Mouse (Mus musculus): Measurements from ENCODE around the gene Fam196b. TPM values are rescaled to one million over a fixed set of nuclear protein-coding genes. Genes with fewer than 3 reads are reported as not detected.

The Fam196b gene
- polyA plus RNA-seq, 1 experiment from 2014 or later = 2.0 TPM

DNA sequence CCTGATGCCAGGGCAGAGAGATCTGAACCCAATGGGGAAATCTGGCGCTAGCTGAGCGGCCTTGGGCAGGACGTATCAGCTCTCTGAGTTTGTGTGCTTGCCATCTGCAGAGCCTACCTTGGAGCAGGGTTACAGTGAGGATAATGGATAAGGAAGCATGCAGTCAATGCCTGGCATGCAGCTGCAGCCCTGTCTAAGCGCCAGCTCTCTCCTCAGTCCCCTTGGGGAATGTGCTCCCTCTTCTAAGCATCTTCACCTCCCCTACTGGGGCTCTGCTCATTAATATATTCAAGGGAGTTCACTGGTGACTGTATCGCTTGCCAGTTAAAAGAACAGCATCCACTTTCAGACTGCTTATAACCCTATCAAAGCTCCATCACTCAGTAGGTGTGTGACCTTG is 29.7 kb downstream of the Fam196b start:
- peak; percentile 79 for ATAC-seq (ENCODE audit: low read depth)
- no peak overlapping the region for H3K4me2 ChIP-seq (ENCODE audit: low read depth, low read length)
- H3K36me3 ChIP-seq (ENCODE audit: control insufficient read depth, insufficient read depth, low read length) = no peaks in the 10 kb centered on the region
- no peaks in the 10 kb centered on the region for H3K27me3 ChIP-seq (ENCODE audit: control insufficient read depth, insufficient read depth, low read length)
- no peak overlapping the region for H3K4me3 ChIP-seq (ENCODE audit: low read depth, low read length)
- H3K9me3 ChIP-seq (ENCODE audit: control insufficient read depth, low read length) = no peaks in the 10 kb centered on the region
- peaks cover 18% of the 10 kb centered on the region for H3K4me1 ChIP-seq (ENCODE audit: control insufficient read depth, insufficient read depth, low read length)
- H3K9ac ChIP-seq (replicated peaks; ENCODE audit: low read depth, low read length) = no peak overlapping the region
- peak overlapping the region; percentile 62 for H3K27ac ChIP-seq (ENCODE audit: low read depth, low read length)
- WGBS = 25% methylated on average over 5 of the region's 5 CpGs

- no peak overlapping the region for H3K27ac ChIP-seq (ENCODE audit: low read depth, low read length)
- H3K4me1 ChIP-seq (ENCODE audit: control insufficient read depth, insufficient read depth, low read length) = peaks cover 13% of the 10 kb centered on the region; the same call in 1 of the 2 replicates
- no peak overlapping the region for H3K4me3 ChIP-seq (ENCODE audit: low read depth, low read length)
- no peak overlapping the region for H3K9ac ChIP-seq (replicated peaks; ENCODE audit: low read depth, low read length)
- H3K36me3 ChIP-seq (ENCODE audit: control insufficient read depth, insufficient read depth, low read length) = no peaks in the 10 kb centered on the region
- peak; percentile 38; the same call in 1 of the 2 replicates for ATAC-seq (ENCODE audit: low read depth)
- WGBS = 34% methylated on average over 4 of the region's 4 CpGs
- no peak overlapping the region for H3K4me2 ChIP-seq (ENCODE audit: low read depth, low read length)
- no peaks in the 10 kb centered on the region for H3K27me3 ChIP-seq (ENCODE audit: control insufficient read depth, insufficient read depth, low read length)
- no peaks in the 10 kb centered on the region for H3K9me3 ChIP-seq (ENCODE audit: control insufficient read depth, low read length)
Measured at GRCm38 (mm10) chr11:34348287-34348918, 33.8 kb downstream of the Fam196b start.

- no peak overlapping the region for H3K4me3 ChIP-seq (ENCODE audit: low read depth, low read length)
- no peak overlapping the region for H3K27ac ChIP-seq (ENCODE audit: low read depth, low read length)
- no peak overlapping the region for H3K9ac ChIP-seq (replicated peaks; ENCODE audit: low read depth, low read length)
- no peak for ATAC-seq (ENCODE audit: low read depth)
- no peaks in the 10 kb centered on the region for H3K36me3 ChIP-seq (ENCODE audit: control insufficient read depth, insufficient read depth, low read length)
- H3K4me1 ChIP-seq (ENCODE audit: control insufficient read depth, insufficient read depth, low read length) = peaks cover 2% of the 10 kb centered on the region; the same call in 1 of the 2 replicates
- no peak overlapping the region for H3K4me2 ChIP-seq (ENCODE audit: low read depth, low read length)
- H3K27me3 ChIP-seq (ENCODE audit: control insufficient read depth, insufficient read depth, low read length) = no peaks in the 10 kb centered on the region
- H3K9me3 ChIP-seq (ENCODE audit: control insufficient read depth, low read length) = no peaks in the 10 kb centered on the region
- 57% methylated on average over 10 of the region's 10 CpGs for WGBS
Measured at GRCm38 (mm10) chr11:34349453-34350056, 34.9 kb downstream of the Fam196b start.

DNA sequence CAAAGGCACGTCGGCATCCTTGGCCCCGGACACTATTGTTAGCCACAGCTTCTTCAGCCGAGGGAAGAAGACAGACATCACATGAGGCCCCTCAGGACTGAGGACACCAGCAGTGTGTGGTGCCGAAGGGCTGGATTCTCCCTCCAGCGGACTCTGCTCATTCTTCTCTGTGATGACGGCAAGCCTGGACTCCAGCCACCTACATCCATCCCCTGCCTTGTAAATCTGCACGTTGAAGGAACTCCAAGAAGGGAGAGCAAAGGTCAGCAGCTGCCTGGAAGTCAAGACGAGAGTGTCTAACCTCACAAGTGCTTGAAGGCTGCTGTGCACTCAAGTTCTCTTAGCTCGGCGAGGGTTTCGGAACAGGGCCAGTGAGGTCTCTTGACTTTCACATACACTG is 40.8 kb downstream of the Fam196b start:
- 66% methylated on average over 12 of the region's 12 CpGs for WGBS
- Histone ChIP-seq H3K9me3 (ENCODE audit: control insufficient read depth, low read length) (no peaks in the 10 kb centered on the region), H3K4me2 (ENCODE audit: low read depth, low read length) (no peak overlapping the region), H3K9ac (replicated peaks; ENCODE audit: low read depth, low read length) (no peak overlapping the region), H3K27me3 (ENCODE audit: control insufficient read depth, insufficient read depth, low read length) (no peaks in the 10 kb centered on the region), H3K4me3 (ENCODE audit: low read depth, low read length) (no peak overlapping the region), H3K27ac (ENCODE audit: low read depth, low read length) (no peak overlapping the region), H3K4me1 (ENCODE audit: control insufficient read depth, insufficient read depth, low read length) (no peaks in the 10 kb centered on the region), H3K36me3 (ENCODE audit: control insufficient read depth, insufficient read depth, low read length) (no peaks in the 10 kb centered on the region)
- ATAC-seq (ENCODE audit: low read depth) = 0 out of 2 replicates have a peak, but pooled peaks have one; percentile 42

DNA sequence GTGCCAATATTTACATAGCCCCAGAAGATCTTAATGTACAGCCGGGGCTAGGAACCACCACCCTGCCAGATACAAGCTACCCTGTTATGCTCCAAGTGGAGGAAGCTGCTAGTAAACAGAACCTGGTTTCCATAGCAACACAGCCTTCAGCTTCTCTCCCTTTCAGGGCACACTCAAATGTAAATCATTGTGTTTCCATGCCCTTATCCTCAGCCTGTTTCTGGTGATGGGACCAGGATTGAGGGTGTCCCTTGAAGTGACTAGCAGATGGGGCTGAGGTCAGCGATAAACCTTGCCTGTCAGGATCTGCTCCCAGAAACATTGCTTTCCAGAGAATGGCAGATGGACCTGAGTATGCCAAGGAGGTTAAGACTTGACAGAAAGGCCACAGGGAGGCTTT is 41.5 kb downstream of the Fam196b start:
- Histone ChIP-seq H3K36me3 (ENCODE audit: control insufficient read depth, insufficient read depth, low read length) (no peaks in the 10 kb centered on the region), H3K9me3 (ENCODE audit: control insufficient read depth, low read length) (no peaks in the 10 kb centered on the region), H3K4me3 (ENCODE audit: low read depth, low read length) (no peak overlapping the region), H3K4me1 (ENCODE audit: control insufficient read depth, insufficient read depth, low read length) (no peaks in the 10 kb centered on the region), H3K27me3 (ENCODE audit: control insufficient read depth, insufficient read depth, low read length) (no peaks in the 10 kb centered on the region), H3K9ac (replicated peaks; ENCODE audit: low read depth, low read length) (no peak overlapping the region), H3K4me2 (ENCODE audit: low read depth, low read length) (no peak overlapping the region), H3K27ac (ENCODE audit: low read depth, low read length) (no peak overlapping the region)
- WGBS = 38% methylated on average over 2 of the region's 2 CpGs
- peak; percentile 50; the same call in 1 of the 2 replicates for ATAC-seq (ENCODE audit: low read depth)

- no peak overlapping the region for H3K27ac ChIP-seq (ENCODE audit: low read depth, low read length)
- WGBS = 89% methylated on average over 4 of the region's 4 CpGs
- no peaks in the 10 kb centered on the region for H3K27me3 ChIP-seq (ENCODE audit: control insufficient read depth, insufficient read depth, low read length)
- H3K9me3 ChIP-seq (ENCODE audit: control insufficient read depth, low read length) = no peaks in the 10 kb centered on the region
- no peak for ATAC-seq (ENCODE audit: low read depth)
- no peak overlapping the region for H3K9ac ChIP-seq (replicated peaks; ENCODE audit: low read depth, low read length)
- no peaks in the 10 kb centered on the region for H3K36me3 ChIP-seq (ENCODE audit: control insufficient read depth, insufficient read depth, low read length)
- no peak overlapping the region for H3K4me3 ChIP-seq (ENCODE audit: low read depth, low read length)
- no peaks in the 10 kb centered on the region for H3K4me1 ChIP-seq (ENCODE audit: control insufficient read depth, insufficient read depth, low read length)
- H3K4me2 ChIP-seq (ENCODE audit: low read depth, low read length) = no peak overlapping the region
Measured at GRCm38 (mm10) chr11:34372224-34372623, 57.6 kb downstream of the Fam196b start.

GRCm38 (mm10) chr11:34375557-34375956 is 60.9 kb downstream of the Fam196b start:
- Histone ChIP-seq H3K4me3 (ENCODE audit: low read depth, low read length) (no peak overlapping the region), H3K36me3 (ENCODE audit: control insufficient read depth, insufficient read depth, low read length) (no peaks in the 10 kb centered on the region), H3K4me2 (ENCODE audit: low read depth, low read length) (no peak overlapping the region), H3K4me1 (ENCODE audit: control insufficient read depth, insufficient read depth, low read length) (peaks cover 9% of the 10 kb centered on the region; the same call in 1 of the 2 replicates), H3K27me3 (ENCODE audit: control insufficient read depth, insufficient read depth, low read length) (no peaks in the 10 kb centered on the region), H3K9ac (replicated peaks; ENCODE audit: low read depth, low read length) (no peak overlapping the region), H3K9me3 (ENCODE audit: control insufficient read depth, low read length) (no peaks in the 10 kb centered on the region), H3K27ac (ENCODE audit: low read depth, low read length) (no peak overlapping the region)
- WGBS = 85% methylated on average over 1 of the region's 1 CpGs
- ATAC-seq (ENCODE audit: low read depth) = no peak

DNA sequence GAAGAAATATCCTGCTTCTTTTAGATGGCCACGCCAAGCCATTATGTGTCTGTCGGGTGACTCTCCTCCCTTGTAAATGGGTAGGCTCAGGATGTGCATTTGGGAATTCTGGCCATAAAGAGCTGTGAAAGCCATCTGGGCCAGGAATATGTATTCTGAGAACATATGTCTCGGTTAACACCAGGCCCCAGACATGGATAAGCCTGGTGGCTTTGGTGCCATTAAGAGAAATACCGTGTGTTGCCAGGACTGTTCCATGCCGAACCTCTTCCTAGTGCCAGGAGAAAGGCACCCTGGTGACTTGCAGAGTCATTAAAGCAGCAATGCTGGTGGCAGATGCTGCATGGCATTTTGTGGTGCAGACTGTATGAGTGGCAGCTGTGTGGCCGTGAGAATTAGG is 63.0 kb downstream of the Fam196b start:
- WGBS = 34% methylated on average over 6 of the region's 6 CpGs
- Histone ChIP-seq H3K36me3 (ENCODE audit: control insufficient read depth, insufficient read depth, low read length) (no peaks in the 10 kb centered on the region), H3K9me3 (ENCODE audit: control insufficient read depth, low read length) (no peaks in the 10 kb centered on the region), H3K4me3 (ENCODE audit: low read depth, low read length) (no peak overlapping the region), H3K27me3 (ENCODE audit: control insufficient read depth, insufficient read depth, low read length) (no peaks in the 10 kb centered on the region), H3K9ac (replicated peaks; ENCODE audit: low read depth, low read length) (no peak overlapping the region), H3K4me2 (ENCODE audit: low read depth, low read length) (no peak overlapping the region), H3K4me1 (ENCODE audit: control insufficient read depth, insufficient read depth, low read length) (peaks cover 9% of the 10 kb centered on the region; the same call in 1 of the 2 replicates), H3K27ac (ENCODE audit: low read depth, low read length) (no peak overlapping the region; the same call in 1 of the 2 replicates)
- peak; percentile 60 for ATAC-seq (ENCODE audit: low read depth)

- Histone ChIP-seq H3K9ac (replicated peaks; ENCODE audit: low read depth, low read length) (no peak overlapping the region), H3K27me3 (ENCODE audit: control insufficient read depth, insufficient read depth, low read length) (no peaks in the 10 kb centered on the region), H3K9me3 (ENCODE audit: control insufficient read depth, low read length) (no peaks in the 10 kb centered on the region), H3K27ac (ENCODE audit: low read depth, low read length) (no peak overlapping the region), H3K36me3 (ENCODE audit: control insufficient read depth, insufficient read depth, low read length) (no peaks in the 10 kb centered on the region), H3K4me1 (ENCODE audit: control insufficient read depth, insufficient read depth, low read length) (peaks cover 8% of the 10 kb centered on the region; the same call in 1 of the 2 replicates), H3K4me2 (ENCODE audit: low read depth, low read length) (no peak overlapping the region), H3K4me3 (ENCODE audit: low read depth, low read length) (no peak overlapping the region)
- 93% methylated on average over 3 of the region's 3 CpGs for WGBS
- ATAC-seq (ENCODE audit: low read depth) = no peak
Measured at GRCm38 (mm10) chr11:34383501-34383900, 68.9 kb downstream of the Fam196b start.
